In the genomic region with DNA sequence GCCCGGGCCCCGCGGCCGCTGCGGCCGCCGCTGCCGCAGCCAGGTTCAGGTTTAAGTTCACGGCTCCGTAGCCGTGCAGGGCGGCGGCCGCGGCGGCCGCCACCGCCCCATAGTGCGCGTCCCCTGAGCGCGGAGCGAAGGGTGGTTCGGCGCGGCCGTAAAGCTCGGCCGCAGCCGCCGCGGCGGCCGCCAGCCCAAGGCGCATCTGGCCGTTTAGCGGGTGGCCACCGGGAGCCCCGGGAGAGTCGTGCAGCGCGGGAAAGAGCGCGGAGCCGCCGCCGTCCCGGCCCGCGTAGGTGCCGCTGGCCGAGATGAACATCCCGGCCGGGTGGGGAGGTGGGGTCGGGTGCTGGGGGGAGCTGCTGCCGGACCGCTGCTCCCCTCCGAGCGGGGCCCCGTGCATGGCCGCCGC, we compare ENCODE assay signal across 9 mouse cellular contexts. TPM values are rescaled to one million over a fixed set of nuclear protein-coding genes. Genes with fewer than 3 reads are reported as not detected.
DNase-seq lines count a peak whose midpoint lies in the region; ATAC-seq and TF ChIP-seq lines count a peak whose summit lies in the region.
"Had no signal": no experiment of that assay in that cellular context is flagged by ENCODE, and none has a peak within 500 bp of the region (broad histone marks: within the 10 kb centered on the region; RNA-seq: fewer than 3 reads in every experiment).

No protein-coding gene starts in this region.

- ATAC-seq in hindbrain, embryonic 11.5 days (ENCODE audit: low FRiP score), result peak; percentile 41
- ATAC-seq in midbrain, embryonic 13.5 days, result peak; percentile 12

- no peaks in the 10 kb centered on the region for H3K4me1 ChIP-seq in kidney, adult 2 months (ENCODE audit: control insufficient read depth, insufficient read depth, low read length)
- H3K4me1 ChIP-seq in bone marrow macrophage, adult 2 months (ENCODE audit: control insufficient read depth, insufficient read depth, low read length), result no peaks in the 10 kb centered on the region
- H3K4me1 ChIP-seq in hindbrain, embryonic 11.5 days (replicated peaks; ENCODE audit: control insufficient read depth, insufficient read depth, low read length), result peaks cover 11% of the 10 kb centered on the region; the same call in 1 of the 2 replicates
- H3K4me1 ChIP-seq in midbrain, embryonic 13.5 days (replicated peaks), result peaks cover 37% of the 10 kb centered on the region

- WGBS in kidney, adult 2 months, result under 1% methylated on average over 59 of the region's 62 CpGs
- under 1% methylated on average over 39 of the region's 62 CpGs for WGBS in hindbrain, embryonic 11.5 days
- 0% methylated on average over 29 of the region's 62 CpGs for WGBS in midbrain, embryonic 13.5 days

- H3K4me2 ChIP-seq in hindbrain, embryonic 11.5 days (replicated peaks; ENCODE audit: low read depth, low read length), result peak overlapping the region; percentile 78
- H3K4me2 ChIP-seq in midbrain, embryonic 13.5 days (replicated peaks), result peak overlapping the region; percentile 70

- peak overlapping the region; percentile 68 for H3K9ac ChIP-seq in hindbrain, embryonic 11.5 days (ENCODE audit: low read depth, low read length)
- H3K9ac ChIP-seq in midbrain, embryonic 13.5 days (replicated peaks), result peak overlapping the region; percentile 80

- TF ChIP-seq POLR2A in kidney, adult 2 months (IDR thresholded peaks at IDR 0.05; ENCODE audit: low read depth, low read length), result no peak
- TF ChIP-seq POLR2A in bone marrow macrophage, adult 2 months (IDR thresholded peaks at IDR 0.05; ENCODE audit: borderline replicate concordance, low read depth, low read length), result no peak

- TF ChIP-seq CTCF in kidney, adult 2 months (conservative IDR thresholded peaks at IDR 0.05; ENCODE audit: insufficient read depth, insufficient read length, low read depth, low read length), result no peak
- TF ChIP-seq CTCF in bone marrow macrophage, adult 2 months (IDR thresholded peaks at IDR 0.05; ENCODE audit: low read depth, low read length), result no peak

- H3K4me3 ChIP-seq in kidney, adult 2 months (ENCODE audit: insufficient read depth, low read depth, low read length), result peak overlapping the region; percentile 26
- H3K4me3 ChIP-seq in bone marrow macrophage, adult 2 months (ENCODE audit: insufficient read depth, low read length), result peak overlapping the region; percentile 57
- peak overlapping the region; percentile 73 for H3K4me3 ChIP-seq in hindbrain, embryonic 11.5 days (ENCODE audit: low read depth, low read length)
- peak overlapping the region; percentile 65 for H3K4me3 ChIP-seq in midbrain, embryonic 13.5 days (replicated peaks)

- no peaks in the 10 kb centered on the region for H3K36me3 ChIP-seq in kidney, adult 2 months (ENCODE audit: control insufficient read depth, insufficient read depth, low read length)
- H3K36me3 ChIP-seq in hindbrain, embryonic 11.5 days (ENCODE audit: control insufficient read depth, insufficient read depth, low read length), result no peaks in the 10 kb centered on the region
- H3K36me3 ChIP-seq in midbrain, embryonic 13.5 days, result no peaks in the 10 kb centered on the region

- no peak overlapping the region for H3K27ac ChIP-seq in kidney, adult 2 months (ENCODE audit: insufficient read depth, low read depth, low read length)
- H3K27ac ChIP-seq in bone marrow macrophage, adult 2 months (ENCODE audit: insufficient read depth, low read depth, low read length), result no peak overlapping the region
- peak overlapping the region; percentile 95 for H3K27ac ChIP-seq in hindbrain, embryonic 11.5 days (ENCODE audit: low read depth, low read length)
- peak overlapping the region; percentile 95 for H3K27ac ChIP-seq in midbrain, embryonic 13.5 days

- DNase-seq in kidney, adult 2 months, result no peak
- no peak for DNase-seq in kidney, postnatal 10 days
- no peak for DNase-seq in hindbrain, embryonic 11.5 days (ENCODE audit: low spot score)
- no peak for DNase-seq in cerebellum, postnatal 14 days
- no peak for DNase-seq in adrenal gland, postnatal 25 days
- DNase-seq in layer of hippocampus, postnatal 14 days (ENCODE audit: low spot score in 2 of 2), result no peak

- H3K27me3 ChIP-seq in kidney, adult 2 months (replicated peaks; ENCODE audit: control insufficient read depth, insufficient read depth, low read length), result peaks cover 25% of the 10 kb centered on the region
- H3K27me3 ChIP-seq in hindbrain, embryonic 11.5 days (ENCODE audit: control insufficient read depth, insufficient read depth, low read length), result peaks cover 61% of the 10 kb centered on the region
- H3K27me3 ChIP-seq in midbrain, embryonic 13.5 days, result peaks cover 89% of the 10 kb centered on the region

- H3K9me3 ChIP-seq in hindbrain, embryonic 11.5 days (ENCODE audit: control insufficient read depth, low read length), result no peaks in the 10 kb centered on the region
- no peaks in the 10 kb centered on the region for H3K9me3 ChIP-seq in midbrain, embryonic 13.5 days

RNA-seq across cellular contexts. Expression of gene Zic5, which starts 1.1 kb away (rescaled TPM):
- not detected in 2 replicates for polyA plus RNA-seq in kidney, adult 2 months (2012; rRNA removed)
- polyA plus RNA-seq in bone marrow macrophage, adult 2 months (2012; ENCODE audit: insufficient read depth, insufficient read length, missing spikeins), result not detected in 2 replicates
- polyA plus RNA-seq in hindbrain, embryonic 11.5 days (2014; fragmentation: Nextera tagmentation; extraction: Ambion mirVana), result 19.1 and 20.1 TPM in 2 replicates
- polyA plus RNA-seq in midbrain, embryonic 13.5 days (2015; fragmentation: Nextera tagmentation; extraction: Ambion mirVana), result 15.5 and 16.7 TPM in 2 replicates
- not detected in 2 replicates for total RNA-seq in adrenal gland, postnatal 25 days (2021)
- total RNA-seq in layer of hippocampus, postnatal 14 days (2021), result 1 to 10 TPM; 5.2 to 6.2 TPM
- polyA plus RNA-seq: large intestine, adult 2 months had no signal

RNA-seq across cellular contexts. Expression of gene Zic2, which starts 10.9 kb away (rescaled TPM):
- polyA plus RNA-seq in kidney, adult 2 months (2012; rRNA removed), result not detected in 2 replicates
- not detected in 2 replicates for polyA plus RNA-seq in bone marrow macrophage, adult 2 months (2012; ENCODE audit: insufficient read depth, insufficient read length, missing spikeins)
- 9.5 and 11.2 TPM in 2 replicates for polyA plus RNA-seq in hindbrain, embryonic 11.5 days (2014; fragmentation: Nextera tagmentation; extraction: Ambion mirVana)
- 10.3 and 10.7 TPM in 2 replicates for polyA plus RNA-seq in midbrain, embryonic 13.5 days (2015; fragmentation: Nextera tagmentation; extraction: Ambion mirVana)
- not detected in 2 replicates for total RNA-seq in adrenal gland, postnatal 25 days (2021)
- total RNA-seq in layer of hippocampus, postnatal 14 days (2021), result 10 to 100 TPM; 22.1 to 26.7 TPM
- polyA plus RNA-seq: large intestine, adult 2 months had no signal

RNA-seq across cellular contexts. Expression of gene Gm5089, which starts 13.4 kb away (rescaled TPM):
- polyA plus RNA-seq in kidney, adult 2 months (2012; rRNA removed), result not detected in 2 replicates
- polyA plus RNA-seq in bone marrow macrophage, adult 2 months (2012; ENCODE audit: insufficient read depth, insufficient read length, missing spikeins), result not detected in 2 replicates
- 0.99 and 1.6 TPM in 2 replicates for polyA plus RNA-seq in hindbrain, embryonic 11.5 days (2014; fragmentation: Nextera tagmentation; extraction: Ambion mirVana)
- polyA plus RNA-seq in midbrain, embryonic 13.5 days (2015; fragmentation: Nextera tagmentation; extraction: Ambion mirVana), result 1.1 and 2.3 TPM in 2 replicates
- total RNA-seq in adrenal gland, postnatal 25 days (2021), result not detected in 2 replicates
- under 1 TPM in 1 of 2 experiments, not detected in 1; 0.21 TPM for total RNA-seq in layer of hippocampus, postnatal 14 days (2021)
- polyA plus RNA-seq: large intestine, adult 2 months had no signal

RNA-seq across cellular contexts. Expression of gene Gm10837, which starts 26.0 kb away (rescaled TPM):
- polyA plus RNA-seq in kidney, adult 2 months (2012; rRNA removed), result not detected in 2 replicates
- not detected in 2 replicates for polyA plus RNA-seq in bone marrow macrophage, adult 2 months (2012; ENCODE audit: insufficient read depth, insufficient read length, missing spikeins)
- 0.35 and 0.76 TPM in 2 replicates for polyA plus RNA-seq in hindbrain, embryonic 11.5 days (2014; fragmentation: Nextera tagmentation; extraction: Ambion mirVana)
- 0.43 and 0.73 TPM in 2 replicates for polyA plus RNA-seq in midbrain, embryonic 13.5 days (2015; fragmentation: Nextera tagmentation; extraction: Ambion mirVana)
- total RNA-seq in adrenal gland, postnatal 25 days (2021), result not detected in 2 replicates
- under 1 TPM in 1 of 2 experiments, not detected in 1; 0.24 TPM for total RNA-seq in layer of hippocampus, postnatal 14 days (2021)
- polyA plus RNA-seq: large intestine, adult 2 months had no signal

Comparison
In these comparisons a context has a peak if more than half of its experiments do, and no peak if none do; other contexts are left out.
1. H3K27ac ChIP-seq: peak in hindbrain, embryonic 11.5 days (single experiment) and midbrain, embryonic 13.5 days (single experiment); none in kidney, adult 2 months (single experiment) and bone marrow macrophage, adult 2 months (single experiment).
2. RNA of gene Zic5, which starts 1.1 kb away (polyA plus RNA-seq): 19.1 to 20.1 TPM in hindbrain, embryonic 11.5 days and 15.5 to 16.7 TPM in midbrain, embryonic 13.5 days; not detected in bone marrow macrophage, adult 2 months and not detected in kidney, adult 2 months; every median in the first group is over 10 times any median in the second.
3. RNA of gene Zic2, which starts 10.9 kb away (polyA plus RNA-seq): 9.5 to 11.2 TPM in hindbrain, embryonic 11.5 days and 10.3 to 10.7 TPM in midbrain, embryonic 13.5 days; not detected in kidney, adult 2 months and not detected in bone marrow macrophage, adult 2 months; every median in the first group is over 10 times any median in the second.
4. Peak in every context shown above with its lines, with median percentiles within 50 percentile points of each other: H3K4me3 ChIP-seq.